Mouse (Mus musculus): ENCODE measurements around the gene Tbl3. TPM values are rescaled to one million over a fixed set of nuclear protein-coding genes. Genes with fewer than 3 reads are reported as not detected.

Gene Tbl3
- polyA plus RNA-seq, 1 experiment from 2014 or later, result 81.2 TPM

GRCm38 (mm10) chr17:24692385-24692784 lies 15.1 kb downstream of the Tbl3 start:
- Histone ChIP-seq H3K9ac (no peak overlapping the region), H3K4me2 (no peak overlapping the region), H3K4me1 (peaks cover 32% of the 10 kb centered on the region), H3K9me3 (no peaks in the 10 kb centered on the region), H3K4me3 (no peak overlapping the region), H3K27ac (no peak overlapping the region), H3K27me3 (peaks cover 38% of the 10 kb centered on the region), H3K36me3 (peaks cover 13% of the 10 kb centered on the region; the same call in 1 of the 2 replicates)
- ATAC-seq (ENCODE audit: borderline replicate concordance, extremely low read depth, low FRiP score, low TSS enrichment), result no peak
- 87% methylated on average over 5 of the region's 5 CpGs for WGBS

- Histone ChIP-seq H3K9me3 (no peaks in the 10 kb centered on the region), H3K4me3 (peak within 1 kb of the TSS; percentile 49), H3K27ac (no peak within 1 kb of the TSS), H3K36me3 (peaks cover 13% of the 10 kb centered on the region; the same call in 1 of the 2 replicates), H3K27me3 (peaks cover 42% of the 10 kb centered on the region), H3K9ac (peak within 1 kb of the TSS; percentile 29), H3K4me1 (peaks cover 21% of the 10 kb centered on the region), H3K4me2 (peak within 1 kb of the TSS; percentile 92)
- WGBS, result 1% methylated on average over 54 of the region's 55 CpGs
- ATAC-seq (ENCODE audit: borderline replicate concordance, extremely low read depth, low FRiP score, low TSS enrichment), result no peak
Measured at GRCm38 (mm10) chr17:24689251-24690081, 18.0 kb downstream of the Tbl3 start, which contains the start of gene Syngr3. TSS of gene Syngr3 (minus strand) at chr17:24689955.

GRCm38 (mm10) chr17:24687599-24687998 lies 19.9 kb downstream of the Tbl3 start:
- Histone ChIP-seq H3K36me3 (peaks cover 6% of the 10 kb centered on the region; the same call in 1 of the 2 replicates), H3K27me3 (peaks cover 42% of the 10 kb centered on the region), H3K9ac (peak overlapping the region; percentile 21; the same call in 1 of the 2 replicates), H3K4me3 (peak overlapping the region; percentile 36), H3K4me2 (peak overlapping the region; percentile 64), H3K27ac (no peak overlapping the region), H3K4me1 (peaks cover 21% of the 10 kb centered on the region), H3K9me3 (no peaks in the 10 kb centered on the region)
- no peak for ATAC-seq (ENCODE audit: borderline replicate concordance, extremely low read depth, low FRiP score, low TSS enrichment)
- WGBS, result 18% methylated on average over 23 of the region's 23 CpGs

- peak overlapping the region; percentile 64 for H3K4me2 ChIP-seq
- H3K27me3 ChIP-seq, result peaks cover 42% of the 10 kb centered on the region
- 1% methylated on average over 25 of the region's 25 CpGs for WGBS
- peak; percentile 62; the same call in 1 of the 2 replicates for ATAC-seq (ENCODE audit: borderline replicate concordance, extremely low read depth, low FRiP score, low TSS enrichment)
- H3K9ac ChIP-seq, result peak overlapping the region; percentile 21; the same call in 1 of the 2 replicates
- peak overlapping the region; percentile 36 for H3K4me3 ChIP-seq
- no peaks in the 10 kb centered on the region for H3K9me3 ChIP-seq
- peaks cover 3% of the 10 kb centered on the region; the same call in 1 of the 2 replicates for H3K36me3 ChIP-seq
- no peak overlapping the region for H3K27ac ChIP-seq
- peaks cover 21% of the 10 kb centered on the region for H3K4me1 ChIP-seq
Measured at GRCm38 (mm10) chr17:24687146-24687595, 20.3 kb downstream of the Tbl3 start.

- Histone ChIP-seq H3K9me3 (no peaks in the 10 kb centered on the region), H3K27me3 (peaks cover 42% of the 10 kb centered on the region), H3K4me3 (no peak overlapping the region), H3K9ac (no peak overlapping the region), H3K4me2 (peak overlapping the region; percentile 30), H3K27ac (no peak overlapping the region), H3K36me3 (peaks cover 8% of the 10 kb centered on the region; the same call in 1 of the 2 replicates), H3K4me1 (peaks cover 21% of the 10 kb centered on the region)
- ATAC-seq (ENCODE audit: borderline replicate concordance, extremely low read depth, low FRiP score, low TSS enrichment), result peak; percentile 36; the same call in 1 of the 2 replicates
- 28% methylated on average over 16 of the region's 16 CpGs for WGBS
Measured at GRCm38 (mm10) chr17:24686514-24686913, 20.9 kb downstream of the Tbl3 start.

GRCm38 (mm10) chr17:24677500-24678080 lies 29.9 kb downstream of the Tbl3 start:
- Histone ChIP-seq H3K27me3 (no peaks in the 10 kb centered on the region), H3K27ac (no peak overlapping the region), H3K9ac (no peak overlapping the region), H3K36me3 (peaks cover 59% of the 10 kb centered on the region), H3K4me1 (no peaks in the 10 kb centered on the region), H3K9me3 (no peaks in the 10 kb centered on the region), H3K4me2 (no peak overlapping the region), H3K4me3 (no peak overlapping the region)
- 86% methylated on average over 24 of the region's 24 CpGs for WGBS
- ATAC-seq (ENCODE audit: borderline replicate concordance, extremely low read depth, low FRiP score, low TSS enrichment), result no peak

GRCm38 (mm10) chr17:24676877-24677276 lies 30.6 kb downstream of the Tbl3 start:
- H3K4me2 ChIP-seq, result no peak overlapping the region
- no peaks in the 10 kb centered on the region for H3K27me3 ChIP-seq
- no peak overlapping the region for H3K9ac ChIP-seq
- peaks cover 7% of the 10 kb centered on the region for H3K4me1 ChIP-seq
- 92% methylated on average over 5 of the region's 5 CpGs for WGBS
- H3K4me3 ChIP-seq, result no peak overlapping the region
- H3K36me3 ChIP-seq, result peaks cover 55% of the 10 kb centered on the region
- ATAC-seq (ENCODE audit: borderline replicate concordance, extremely low read depth, low FRiP score, low TSS enrichment), result no peak
- H3K9me3 ChIP-seq, result no peaks in the 10 kb centered on the region
- H3K27ac ChIP-seq, result no peak overlapping the region

- H3K4me1 ChIP-seq, result peaks cover 13% of the 10 kb centered on the region
- H3K36me3 ChIP-seq, result peaks cover 48% of the 10 kb centered on the region
- H3K27ac ChIP-seq, result no peak overlapping the region
- no peaks in the 10 kb centered on the region for H3K9me3 ChIP-seq
- ATAC-seq (ENCODE audit: borderline replicate concordance, extremely low read depth, low FRiP score, low TSS enrichment), result no peak
- H3K27me3 ChIP-seq, result no peaks in the 10 kb centered on the region
- no peak overlapping the region for H3K9ac ChIP-seq
- no peak overlapping the region for H3K4me2 ChIP-seq
- no peak overlapping the region for H3K4me3 ChIP-seq
- 58% methylated on average over 2 of the region's 2 CpGs for WGBS
Measured at GRCm38 (mm10) chr17:24676187-24676586, 31.3 kb downstream of the Tbl3 start.

- Histone ChIP-seq H3K36me3 (peaks cover 29% of the 10 kb centered on the region), H3K9me3 (no peaks in the 10 kb centered on the region), H3K4me1 (peaks cover 24% of the 10 kb centered on the region), H3K4me2 (no peak overlapping the region), H3K27ac (no peak overlapping the region), H3K27me3 (no peaks in the 10 kb centered on the region), H3K4me3 (no peak overlapping the region), H3K9ac (no peak overlapping the region)
- no peak for ATAC-seq (ENCODE audit: borderline replicate concordance, extremely low read depth, low FRiP score, low TSS enrichment)
- 66% methylated on average over 7 of the region's 7 CpGs for WGBS
Measured at GRCm38 (mm10) chr17:24674277-24674676, 33.2 kb downstream of the Tbl3 start.

- Histone ChIP-seq H3K9ac (0 out of 2 replicates have a peak overlapping the region, but pooled peaks have one; percentile 30), H3K27ac (0 out of 2 replicates have a peak overlapping the region, but pooled peaks have one; percentile 5)
- 6% methylated on average over 5 of the region's 5 CpGs for WGBS
Measured at GRCm38 (mm10) chr17:24672141-24672540, 35.3 kb downstream of the Tbl3 start.

GRCm38 (mm10) chr17:24671346-24671745 lies 36.1 kb downstream of the Tbl3 start:
- Histone ChIP-seq H3K36me3 (0 out of 2 replicates have a peak, but pooled peaks cover under 1% of the 10 kb centered on the region), H3K4me1 (peaks cover 32% of the 10 kb centered on the region), H3K9me3 (no peaks in the 10 kb centered on the region), H3K4me2 (peak overlapping the region; percentile 78), H3K9ac (peak overlapping the region; percentile 30; the same call in 1 of the 2 replicates), H3K4me3 (peak overlapping the region; percentile 70), H3K27me3 (no peaks in the 10 kb centered on the region), H3K27ac (no peak overlapping the region)
- no peak for ATAC-seq (ENCODE audit: borderline replicate concordance, extremely low read depth, low FRiP score, low TSS enrichment)
- WGBS, result 52% methylated on average over 5 of the region's 5 CpGs

More at GRCm38 (mm10) chr17:24672141-24672540, 35.3 kb downstream of the Tbl3 start:
- Histone ChIP-seq H3K36me3 (peaks cover 8% of the 10 kb centered on the region), H3K27me3 (no peaks in the 10 kb centered on the region), H3K4me2 (peak overlapping the region; percentile 78), H3K4me3 (peak overlapping the region; percentile 70; the same call in 1 of the 2 replicates), H3K4me1 (peaks cover 32% of the 10 kb centered on the region), H3K9me3 (no peaks in the 10 kb centered on the region)
- no peak for ATAC-seq (ENCODE audit: borderline replicate concordance, extremely low read depth, low FRiP score, low TSS enrichment)
